Comparison of ENCODE assay signal across 11 mouse cellular contexts in genomic region chr7:110919721-110920120, GRCm38 (mm10). TPM values are rescaled to one million over a fixed set of nuclear protein-coding genes. Genes with fewer than 3 reads are reported as not detected.
DNase-seq lines count a peak whose midpoint lies in the region; ATAC-seq and TF ChIP-seq lines count a peak whose summit lies in the region.
"Had no signal": no experiment of that assay in that cellular context is flagged by ENCODE, and none has a peak within 500 bp of the region (broad histone marks: within the 10 kb centered on the region; RNA-seq: fewer than 3 reads in every experiment).

No protein-coding gene starts in this region.

- H3K9me3 ChIP-seq in CH12.LX (replicated peaks; ENCODE audit: low read length): no peaks in the 10 kb centered on the region
- no peaks in the 10 kb centered on the region for H3K9me3 ChIP-seq in liver, embryonic 12.5 days (replicated peaks)
- H3K9me3 ChIP-seq: embryonic facial prominence, embryonic 13.5 days; heart, embryonic 12.5 days; neural tube, embryonic 12.5 days had no signal

- DNase-seq in CD4-positive helper T cell, adult 2 months (ENCODE audit: low read depth, low spot score): peak; percentile 24
- peak; percentile 73 for DNase-seq in CH12.LX (ENCODE audit: extremely low read depth)
- peak; percentile 52 to 80 for DNase-seq in spleen, postnatal 10 days (ENCODE audit: low spot score in 2 of 2)
- no peak for DNase-seq in right cerebral cortex, adult 2 months (ENCODE audit: low spot score in 2 of 2)
- DNase-seq in Muller cell, postnatal 12 days (ENCODE audit: inconsistent ontology term): no peak
- DNase-seq in layer of hippocampus, adult 2 months (ENCODE audit: low spot score in 2 of 2): no peak
- DNase-seq: adrenal gland, postnatal 14 days had no signal

- no peaks in the 10 kb centered on the region for H3K27me3 ChIP-seq in CH12.LX (replicated peaks)
- no peaks in the 10 kb centered on the region for H3K27me3 ChIP-seq in liver, embryonic 12.5 days (replicated peaks)
- H3K27me3 ChIP-seq: embryonic facial prominence, embryonic 13.5 days; heart, embryonic 12.5 days; neural tube, embryonic 12.5 days had no signal

- ATAC-seq in liver, embryonic 12.5 days: no peak

- TF ChIP-seq CTCF in CH12.LX (conservative IDR thresholded peaks at IDR 0.05 in 1 of 2, IDR thresholded peaks at IDR 0.05 in 1 of 2; ENCODE audit: low read depth in 2 of 2, low read length in 2 of 2): no peak
- no peak for TF ChIP-seq CTCF in layer of hippocampus, adult 2 months (conservative IDR thresholded peaks at IDR 0.05)

- no peaks in the 10 kb centered on the region for H3K79me2 ChIP-seq in CH12.LX (replicated peaks; ENCODE audit: control insufficient read depth, extremely low read depth, insufficient read depth, poor library complexity, severe bottlenecking)

- no peaks in the 10 kb centered on the region for H3K36me3 ChIP-seq in CH12.LX (replicated peaks in 1 of 2; ENCODE audit: control insufficient read depth in 1 of 2, insufficient read depth in 1 of 2, low read length in 1 of 2)
- no peaks in the 10 kb centered on the region for H3K36me3 ChIP-seq in liver, embryonic 12.5 days
- H3K36me3 ChIP-seq: embryonic facial prominence, embryonic 13.5 days; heart, embryonic 12.5 days; neural tube, embryonic 12.5 days had no signal

- TF ChIP-seq RAD21 in CH12.LX (IDR thresholded peaks at IDR 0.05; ENCODE audit: low read depth, low read length): no peak

- peak; percentile 77 for TF ChIP-seq EP300 in CH12.LX (IDR thresholded peaks at IDR 0.05; ENCODE audit: low read length)

- in situ Hi-C loops in CH12.LX (cut with MboI; ENCODE audit: low pct_ligation_motif_present, low pct_unique_long_range_greater_than_20kb, low sequenced_read_pairs): loop anchor here (10.0 kb wide), 1 partner anchor 205 kb away; no protein-coding TSS in a partner anchor

- 0 out of 2 replicates have a peak overlapping the region, but pooled peaks have one; percentile 26 for H3K9ac ChIP-seq in CH12.LX (ENCODE audit: insufficient read depth, low read depth)
- H3K9ac ChIP-seq in liver, embryonic 12.5 days: peak overlapping the region; percentile 72
- H3K9ac ChIP-seq: embryonic facial prominence, embryonic 13.5 days; heart, embryonic 12.5 days; neural tube, embryonic 12.5 days had no signal

- dilution Hi-C loops in CH12.LX (cut with MboI; ENCODE audit: extremely low pct_ligation_motif_present, extremely low pct_unique_long_range_greater_than_20kb, low sequenced_read_pairs): no loop called here

- peak overlapping the region; percentile 44; the same call in 1 of the 2 replicates for H3K4me2 ChIP-seq in CH12.LX (ENCODE audit: insufficient read depth, low read depth, poor library complexity, severe bottlenecking)
- peak overlapping the region; percentile 73 for H3K4me2 ChIP-seq in liver, embryonic 12.5 days
- H3K4me2 ChIP-seq: embryonic facial prominence, embryonic 13.5 days; heart, embryonic 12.5 days; neural tube, embryonic 12.5 days had no signal

- H3K27ac ChIP-seq in CH12.LX (ENCODE audit: insufficient read depth, low read depth): no peak overlapping the region
- H3K27ac ChIP-seq in liver, embryonic 12.5 days: peak overlapping the region; percentile 99
- no peak overlapping the region for H3K27ac ChIP-seq in layer of hippocampus, adult 2 months
- H3K27ac ChIP-seq: embryonic facial prominence, embryonic 13.5 days; neural tube, embryonic 12.5 days had no signal

- H3K4me3 ChIP-seq in CH12.LX (replicated peaks in 1 of 3; ENCODE audit: low read depth in 2 of 3, low read length in 2 of 3, poor library complexity in 1 of 3): no peak overlapping the region
- H3K4me3 ChIP-seq in liver, embryonic 12.5 days: no peak overlapping the region
- no peak overlapping the region for H3K4me3 ChIP-seq in layer of hippocampus, adult 2 months
- H3K4me3 ChIP-seq: embryonic facial prominence, embryonic 13.5 days; heart, embryonic 12.5 days; neural tube, embryonic 12.5 days had no signal

- 10% methylated on average over 3 of the region's 3 CpGs for WGBS in liver, embryonic 12.5 days (ENCODE audit: insufficient replicate concordance)

- H3K4me1 ChIP-seq in CH12.LX (ENCODE audit: control insufficient read depth in 1 of 2, insufficient read depth in 2 of 2): peaks cover 18 to 33% of the 10 kb centered on the region in 2 experiments
- H3K4me1 ChIP-seq in liver, embryonic 12.5 days: peaks cover 85% of the 10 kb centered on the region
- H3K4me1 ChIP-seq: embryonic facial prominence, embryonic 13.5 days; neural tube, embryonic 12.5 days had no signal

- no peak for TF ChIP-seq POLR2A in CH12.LX (IDR thresholded peaks at IDR 0.05; ENCODE audit: low read depth, low read length)

TF ChIP-seq in CH12.LX, 34 proteins besides CTCF, POLR2A, EP300 and RAD21:
- no peak for TF ChIP-seq TBP (conservative IDR thresholded peaks at IDR 0.05; ENCODE audit: low read depth, low read length)
- no peak; the same call in 1 of the 2 replicates for TF ChIP-seq SIN3A (IDR thresholded peaks at IDR 0.05; ENCODE audit: low read length)
- TF ChIP-seq ETS1 (conservative IDR thresholded peaks at IDR 0.05; ENCODE audit: low read depth, low read length): peak; percentile 35; the same call in 1 of the 2 replicates
- no peak for TF ChIP-seq KAT2A (IDR thresholded peaks at IDR 0.05; ENCODE audit: insufficient replicate concordance, low read length)
- TF ChIP-seq ELF1 (IDR thresholded peaks at IDR 0.05; ENCODE audit: low read depth, low read length): peak; percentile 73
- peak; percentile 80 for TF ChIP-seq CHD2 (IDR thresholded peaks at IDR 0.05; ENCODE audit: low read length)
- TF ChIP-seq SMC3 (IDR thresholded peaks at IDR 0.05; ENCODE audit: low read depth, low read length): no peak
- no peak for TF ChIP-seq JUN (IDR thresholded peaks at IDR 0.05; ENCODE audit: insufficient read depth, low read depth, low read length)
- TF ChIP-seq MAX (IDR thresholded peaks at IDR 0.05; ENCODE audit: low read length): no peak
- TF ChIP-seq TCF12 (IDR thresholded peaks at IDR 0.05; ENCODE audit: low read depth, low read length): peak; percentile 51
- TF ChIP-seq IRF4 (IDR thresholded peaks at IDR 0.05; ENCODE audit: low read depth, low read length): 0 out of 2 replicates have a peak, but pooled peaks have one; percentile 52

RNA-seq across cellular contexts. Expression of gene Lyve1, which starts 56.7 kb away (rescaled TPM):
- total RNA-seq in CH12.LX (2012; rRNA removed) (not detected in 2 replicates), CH12.LX (2014; rRNA removed) (not detected in 2 replicates)
- not detected in 2 replicates for polyA plus RNA-seq in CH12.LX (2012; ENCODE audit: insufficient read length, low read depth)
- polyA plus RNA-seq in liver, embryonic 12.5 days (2016; fragmentation: Nextera tagmentation; extraction: Ambion mirVana): 26.7 and 28.6 TPM in 2 replicates
- total RNA-seq in layer of hippocampus, adult 2 months (2021): 1 to 10 TPM in 1 of 2 experiments, under 1 TPM in 1; 0.66 to 2.5 TPM

Comparison
In these comparisons a context has a peak if more than half of its experiments do, and no peak if none do; other contexts are left out.
1. DNase-seq: peak in CD4-positive helper T cell, adult 2 months (single experiment), CH12.LX (single experiment) and spleen, postnatal 10 days (2 of 2); none in right cerebral cortex, adult 2 months (0 of 2), Muller cell, postnatal 12 days (single experiment) and layer of hippocampus, adult 2 months (0 of 2).